Mouse (Mus musculus) limb, embryonic 14.5 days (tissue): Measurements from ENCODE around the gene Dbp. TPM values are rescaled to one million over a fixed set of nuclear protein-coding genes. Genes with fewer than 3 reads are reported as not detected.

Experiments used
- ATAC-seq: fragments of 200-750 bp; cut with Nextera tagmentation; 2 replicates; pipeline ENCODE4 v1.8.0; 2017; ENCODE audit warnings: low read depth, moderate number of reproducible peaks, moderate TSS enrichment; ENCODE audit not compliant: low FRiP score
- DNase-seq: peaks from one replicate; pipeline ENCODE4 v3.0.0-alpha.2; 2015; ENCODE audit warnings: low spot score
- H3K27ac ChIP-seq: fragments of 300-500 bp; sonication (generic); replicated peaks from 2 replicates; pipeline ENCODE4 v1.5.1; 2014; ENCODE audit warnings: low read depth, mild to moderate bottlenecking, low read length, moderate library complexity, mixed read lengths
- H3K27me3 ChIP-seq: fragments of 300-500 bp; sonication (generic); 2 replicates; pipeline ENCODE4 v1.6.1; 2014; ENCODE audit warnings: low read length, mixed read lengths; ENCODE audit not compliant: control insufficient read depth, insufficient read depth
- H3K36me3 ChIP-seq: fragments of 300-500 bp; sonication (generic); 2 replicates; pipeline ENCODE4 v1.6.1; 2014; ENCODE audit warnings: mild to moderate bottlenecking, low read length, moderate library complexity, mixed read lengths; ENCODE audit not compliant: control insufficient read depth, insufficient read depth
- H3K4me1 ChIP-seq: fragments of 300-500 bp; sonication (generic); 2 replicates; pipeline ENCODE4 v1.6.1; 2014; ENCODE audit warnings: antibody characterized with exemption, low read length, mixed read lengths; ENCODE audit not compliant: control insufficient read depth, insufficient read depth
- H3K4me2 ChIP-seq: fragments of 300-500 bp; sonication (generic); replicated peaks from 2 replicates; pipeline ENCODE4 v1.6.1; 2014; ENCODE audit warnings: low read depth, mild to moderate bottlenecking, low read length, moderate library complexity; ENCODE audit not compliant: severe bottlenecking
- H3K4me3 ChIP-seq: fragments of 300-500 bp; sonication (generic); replicated peaks from 2 replicates; pipeline ENCODE4 v1.5.1; 2014; ENCODE audit warnings: low read length
- H3K9ac ChIP-seq: fragments of 300-500 bp; sonication (generic); 2 replicates; pipeline ENCODE4 v1.6.1; 2014; ENCODE audit warnings: mild to moderate bottlenecking, low read depth, low read length, moderate library complexity; ENCODE audit not compliant: severe bottlenecking
- H3K9me3 ChIP-seq: fragments of 300-500 bp; sonication (generic); 2 replicates; pipeline ENCODE4 v1.6.1; 2016; ENCODE audit warnings: low read length; ENCODE audit not compliant: control insufficient read depth
- POLR2A ChIP-seq: fragments of 200-500 bp; IDR thresholded peaks from 2 replicates; pipeline ENCODE4 v1.8.0; 2012; ENCODE audit warnings: inconsistent platforms, mild to moderate bottlenecking, moderate library complexity, borderline replicate concordance; ENCODE audit not compliant: insufficient read depth, insufficient read length; ENCODE audit errors: extremely low read depth
- WGBS: fragments of 180-500 bp; shearing (Covaris S2); extraction: QIAGEN DNeasy Blood & Tissue Kit; methylation state at CpG from one replicate; pipeline ENCODE4 v1.1.7; 2014; 5-methylcytosine and 5-hydroxymethylcytosine counted together
- polyA plus RNA-seq, 2 experiments: library from polyadenylated mRNA; depleted of rRNA in 1 of 2; stranded (reverse) in 1 of 2; unstranded in 1 of 2; fragments of >200 nt; fragmentation: Nextera tagmentation in 1 of 2; extraction: Ambion mirVana in 1 of 2; gene quantifications; 2 replicates each; pipeline versions ENCODE4 v1.2.1 to v1.2.3; 2012 to 2014

Dbp gene
- polyA plus RNA-seq, 2 experiments = 7.0 to 15.1 TPM

- peaks cover 37% of the 10 kb centered on the region for H3K4me1 ChIP-seq
- H3K9ac ChIP-seq = peak overlapping the region; percentile 44; the same call in 1 of the 2 replicates
- DNase-seq (peak; percentile 20), ATAC-seq (no peak)
- 2% methylated on average over 21 of the region's 21 CpGs for WGBS
- peak overlapping the region; percentile 79 for H3K27ac ChIP-seq
- H3K27me3 ChIP-seq = 0 out of 2 replicates have a peak, but pooled peaks cover 2% of the 10 kb centered on the region
- peak overlapping the region; percentile 88 for H3K4me2 ChIP-seq
- peaks cover 14% of the 10 kb centered on the region for H3K36me3 ChIP-seq
- TF ChIP-seq POLR2A = no peak
- H3K9me3 ChIP-seq = no peaks in the 10 kb centered on the region
- peak overlapping the region; percentile 63 for H3K4me3 ChIP-seq
These were observed 566 bp downstream of the Dbp start for GRCm38 (mm10) chr7:45705443-45705864.

- Histone ChIP-seq H3K4me2 (peak overlapping the region; percentile 88), H3K36me3 (peaks cover 18% of the 10 kb centered on the region), H3K4me1 (peaks cover 35% of the 10 kb centered on the region), H3K9ac (peak overlapping the region; percentile 44; the same call in 1 of the 2 replicates), H3K4me3 (peak overlapping the region; percentile 63), H3K9me3 (no peaks in the 10 kb centered on the region), H3K27ac (peak overlapping the region; percentile 79; the same call in 1 of the 2 replicates), H3K27me3 (no peaks in the 10 kb centered on the region)
- no peak for ATAC-seq
- TF ChIP-seq POLR2A = no peak
- 1% methylated on average over 7 of the region's 7 CpGs for WGBS
- DNase-seq = peak; percentile 52
These were observed 989 bp downstream of the Dbp start for GRCm38 (mm10) chr7:45705873-45706281.

GRCm38 (mm10) chr7:45706721-45707241, 1.9 kb downstream of the Dbp start:
- Histone ChIP-seq H3K4me1 (peaks cover 29% of the 10 kb centered on the region), H3K27me3 (no peaks in the 10 kb centered on the region), H3K4me3 (peak overlapping the region; percentile 63), H3K4me2 (peak overlapping the region; percentile 88), H3K9me3 (no peaks in the 10 kb centered on the region), H3K27ac (peak overlapping the region; percentile 74), H3K9ac (peak overlapping the region; percentile 60), H3K36me3 (peaks cover 27% of the 10 kb centered on the region)
- 0% methylated on average over 31 of the region's 45 CpGs for WGBS
- TF ChIP-seq POLR2A = no peak
- peak; percentile 58 for DNase-seq
- ATAC-seq = no peak

- 0% methylated on average over 27 of the region's 27 CpGs for WGBS
- TF ChIP-seq POLR2A = no peak
- no peaks in the 10 kb centered on the region for H3K27me3 ChIP-seq
- peak overlapping the region; percentile 88 for H3K4me2 ChIP-seq
- DNase-seq (peak; percentile 84), ATAC-seq (peak; percentile 25)
- H3K4me3 ChIP-seq = peak overlapping the region; percentile 63
- H3K9ac ChIP-seq = no peak overlapping the region
- peaks cover 34% of the 10 kb centered on the region for H3K36me3 ChIP-seq
- no peaks in the 10 kb centered on the region for H3K9me3 ChIP-seq
- peak overlapping the region; percentile 74 for H3K27ac ChIP-seq
- H3K4me1 ChIP-seq = peaks cover 29% of the 10 kb centered on the region
These were observed 2.6 kb downstream of the Dbp start for GRCm38 (mm10) chr7:45707375-45707967.

- Histone ChIP-seq H3K4me2 (peak overlapping the region; percentile 88), H3K4me3 (peak overlapping the region; percentile 63), H3K9me3 (no peaks in the 10 kb centered on the region), H3K9ac (no peak overlapping the region), H3K27ac (peak overlapping the region; percentile 74; the same call in 1 of the 2 replicates), H3K36me3 (peaks cover 43% of the 10 kb centered on the region), H3K27me3 (no peaks in the 10 kb centered on the region), H3K4me1 (peaks cover 28% of the 10 kb centered on the region)
- TF ChIP-seq POLR2A = no peak
- WGBS = 29% methylated on average over 13 of the region's 13 CpGs
- no peak for DNase-seq
- no peak for ATAC-seq
These were observed 3.4 kb downstream of the Dbp start for GRCm38 (mm10) chr7:45708221-45708761.
